Mouse (Mus musculus) adrenal gland, adult (tissue): ENCODE results near the gene Spic.

Source experiments
- DNase-seq, 2 experiments: peaks; one replicate each; pipeline ENCODE4 v3.0.0; 2022 to 2023; ENCODE audit warnings: low spot score in 1 of 2; ENCODE audit not compliant: inconsistent age in 2 of 2

Gene Spic

GRCm38 (mm10) chr10:88658918-88659317 lies 25.9 kb downstream of the Spic start:
- no peak for DNase-seq

- DNase-seq = peak in 1 of 2 experiments; percentile 38
Observed at GRCm38 (mm10) chr10:88645448-88645847, 39.4 kb downstream of the Spic start.

- DNase-seq = peak; percentile 35 to 69
Observed at GRCm38 (mm10) chr10:88631330-88631953, 53.4 kb downstream of the Spic start.

GRCm38 (mm10) chr10:88630663-88631329 lies 54.0 kb downstream of the Spic start:
- no peak for DNase-seq

- no peak for DNase-seq
Observed at GRCm38 (mm10) chr10:88627052-88627451, 57.8 kb downstream of the Spic start.

- DNase-seq = no peak
Observed at GRCm38 (mm10) chr10:88626176-88626575, 58.6 kb downstream of the Spic start.
